Mouse (Mus musculus) splenic B cell, adult 2 months (primary cell): ENCODE results near the gene Ifna6.

Experiments
- DNase-seq: peaks from one replicate; pipeline ENCODE4 v3.0.0-alpha.2; 2011; ENCODE audit warnings: low read depth, low spot score
- H3K27me3 ChIP-seq: 2 replicates; pipeline ENCODE4 v1.6.1; 2012; ENCODE audit warnings: mild to moderate bottlenecking, low read length, moderate library complexity, mixed read lengths; ENCODE audit not compliant: control insufficient read depth, poor library complexity, insufficient read depth, severe bottlenecking
- H3K36me3 ChIP-seq: 2 replicates; pipeline ENCODE4 v1.6.1; 2012; ENCODE audit warnings: mild to moderate bottlenecking, low read length, moderate library complexity, mixed read lengths; ENCODE audit not compliant: control insufficient read depth, poor library complexity, insufficient read depth, severe bottlenecking

Gene Ifna6

GRCm38 (mm10) chr4:88867926-88868911, 41.0 kb downstream of the Ifna6 start:
- no peaks in the 10 kb centered on the region for H3K27me3 ChIP-seq
- peak; percentile 73 for DNase-seq
- no peaks in the 10 kb centered on the region for H3K36me3 ChIP-seq

- no peaks in the 10 kb centered on the region for H3K27me3 ChIP-seq
- DNase-seq, result peak; percentile 66
- no peaks in the 10 kb centered on the region for H3K36me3 ChIP-seq
These were observed 45.5 kb downstream of the Ifna6 start for GRCm38 (mm10) chr4:88872691-88873090.

DNA sequence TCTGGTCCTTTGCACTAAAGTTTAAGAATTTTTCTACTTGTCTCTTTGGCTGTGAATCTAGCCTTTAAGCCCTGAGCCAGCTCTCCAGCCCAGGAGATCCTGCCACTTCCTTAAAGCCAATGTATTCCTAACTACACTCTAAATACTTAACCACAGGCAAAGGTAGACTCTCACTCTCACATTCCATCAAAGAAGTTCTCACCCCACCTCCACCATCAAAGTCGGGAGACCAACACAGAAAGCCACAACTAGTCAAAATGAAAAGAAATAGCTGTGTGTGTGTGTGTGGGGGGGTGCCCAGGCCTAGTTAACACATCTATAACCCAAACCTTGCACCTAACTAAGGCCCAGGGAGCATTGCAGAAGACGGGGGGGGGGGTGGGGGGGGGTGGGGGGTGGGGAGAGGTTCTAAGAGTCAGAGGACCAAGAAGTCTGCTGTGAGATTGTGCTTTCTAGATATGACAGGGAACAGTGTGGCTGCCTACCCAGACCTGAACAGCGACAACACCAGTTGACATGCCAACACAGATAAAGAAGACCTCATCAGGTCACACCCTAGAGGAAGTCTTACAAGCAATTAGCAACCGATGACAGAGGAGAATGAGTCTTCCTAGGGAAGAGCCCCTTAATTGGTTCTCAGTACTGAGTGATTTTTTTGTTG, 48.3 kb downstream of the Ifna6 start:
- no peak for DNase-seq
- H3K36me3 ChIP-seq, result no peaks in the 10 kb centered on the region
- H3K27me3 ChIP-seq, result no peaks in the 10 kb centered on the region

DNA sequence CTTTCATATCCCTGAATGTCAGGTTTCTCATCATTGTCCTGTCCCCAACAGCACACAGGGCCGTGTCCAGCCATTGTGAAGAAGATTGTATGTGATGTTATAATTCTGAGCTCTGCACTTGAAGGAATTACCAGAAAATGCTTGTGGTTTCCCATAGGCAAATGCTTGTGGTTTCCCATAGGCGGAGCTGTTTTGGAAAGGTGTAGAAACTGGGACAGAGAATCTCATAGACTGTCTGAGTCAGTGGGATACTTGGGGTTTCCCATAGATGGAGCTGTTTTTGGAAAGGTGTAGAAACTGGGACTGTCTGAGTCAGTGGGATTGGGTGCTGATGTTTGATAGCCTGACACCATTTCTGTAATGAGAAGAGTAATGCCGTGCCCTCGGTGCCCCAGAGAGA, 49.3 kb downstream of the Ifna6 start:
- DNase-seq, result no peak
- Histone ChIP-seq H3K36me3 (no peaks in the 10 kb centered on the region), H3K27me3 (no peaks in the 10 kb centered on the region)
